Mouse (Mus musculus): ENCODE data around the gene Wdr13. TPM values are rescaled to one million over a fixed set of nuclear protein-coding genes. Genes with fewer than 3 reads are reported as not detected.

Gene Wdr13
- 10.3 and 11.4 TPM in 2 replicates for polyA plus RNA-seq (2015; fragmentation: Nextera tagmentation; extraction: Ambion mirVana)

DNA sequence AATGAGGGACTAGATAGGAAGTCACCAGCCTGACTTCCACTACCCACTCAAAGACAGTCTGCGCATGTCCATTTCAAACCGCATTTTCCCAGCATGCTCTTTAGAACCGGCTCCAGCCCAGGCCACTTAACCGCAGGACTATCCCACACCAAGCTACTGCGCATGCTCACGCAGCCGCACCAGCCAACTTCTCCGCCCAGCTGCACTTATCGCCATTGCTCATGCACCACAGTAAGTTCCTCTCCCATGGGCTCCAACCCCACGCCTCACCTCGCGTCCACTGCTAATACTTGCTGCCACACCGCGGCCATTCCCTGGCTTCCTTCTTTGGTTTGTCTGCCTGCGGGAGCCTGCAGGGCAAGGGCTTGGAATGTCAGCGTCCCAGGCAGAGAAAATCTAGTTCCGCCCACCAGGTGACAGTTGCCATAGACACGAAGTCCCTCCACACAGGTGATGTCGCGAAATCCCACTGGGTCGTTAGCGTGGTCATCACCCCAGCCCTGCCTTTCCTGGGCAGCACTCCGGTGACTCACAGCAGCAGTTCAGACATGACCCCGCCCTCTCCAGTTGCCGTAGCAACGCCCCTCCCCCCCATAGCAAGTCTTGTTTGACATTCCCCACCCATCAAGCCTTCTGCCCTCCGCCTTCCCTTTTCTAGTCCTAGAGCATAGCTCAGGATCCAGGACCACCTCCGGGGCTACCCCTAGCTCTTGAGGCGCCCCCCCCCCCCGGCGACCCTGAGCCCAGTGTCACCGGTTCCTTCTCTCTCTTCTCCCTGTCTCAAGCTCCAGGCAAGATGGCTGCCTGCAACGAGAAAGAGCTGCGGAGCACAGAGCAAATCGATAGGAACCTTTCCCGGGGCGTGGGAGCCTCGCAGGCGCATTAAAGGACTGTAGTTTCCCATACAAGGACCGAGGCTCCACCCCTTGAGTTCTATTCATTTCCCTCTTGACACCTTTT, at the start of gene Wdr13:
TSS of gene Wdr13 (minus strand) at position 876 of the 960 bp plus-strand sequence.

GRCm38 (mm10) chrX:8175504-8176385, 43.1 kb upstream of the Wdr13 start, which contains the start of gene Tbc1d25:
Tbc1d25 (minus strand) TSS chrX:8176181.

DNA sequence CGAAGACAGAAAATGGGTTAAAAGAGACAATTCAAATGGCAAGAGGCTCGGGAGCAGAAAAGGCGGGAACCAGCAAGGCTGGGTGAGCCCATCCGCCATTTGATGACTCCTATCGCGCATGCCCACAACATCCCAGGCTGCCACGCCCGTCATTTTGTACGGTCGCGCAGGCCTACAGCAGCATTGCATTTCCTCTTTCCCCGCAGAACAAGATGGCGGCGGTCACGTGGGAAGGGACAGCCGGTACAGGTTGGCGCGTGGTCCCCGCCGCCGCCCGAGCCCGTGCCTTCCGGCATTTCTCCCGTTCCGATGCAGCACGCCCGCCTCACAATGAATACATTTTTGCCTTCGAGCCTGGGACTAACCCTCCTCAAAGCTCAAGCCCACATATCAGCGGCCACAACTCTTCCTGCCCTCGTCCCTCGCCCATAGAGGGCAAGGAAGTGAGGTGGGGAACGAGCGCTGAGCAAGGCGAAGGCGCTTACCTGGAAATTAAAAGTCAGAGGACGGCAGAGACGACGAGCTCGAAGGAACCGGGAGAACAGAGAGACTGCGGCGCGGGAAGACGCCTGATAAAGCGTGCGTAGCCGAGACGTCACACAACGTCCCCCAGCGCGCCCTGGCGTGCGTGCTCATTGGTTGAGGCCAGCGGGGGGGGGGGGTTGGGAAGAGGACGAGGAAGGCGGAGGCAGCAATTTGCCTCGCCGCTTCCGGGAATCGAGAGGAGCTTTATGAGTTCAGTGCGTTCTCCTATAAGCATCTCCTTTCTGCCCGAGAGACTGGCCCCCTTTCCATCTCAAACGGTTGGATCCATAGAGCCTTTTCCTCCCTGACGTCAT, 12.7 kb upstream of the Wdr13 start, which contains the start of gene Rbm3:
TSS of gene Rbm3 (minus strand) at position 728 of the 839 bp plus-strand sequence.

DNA sequence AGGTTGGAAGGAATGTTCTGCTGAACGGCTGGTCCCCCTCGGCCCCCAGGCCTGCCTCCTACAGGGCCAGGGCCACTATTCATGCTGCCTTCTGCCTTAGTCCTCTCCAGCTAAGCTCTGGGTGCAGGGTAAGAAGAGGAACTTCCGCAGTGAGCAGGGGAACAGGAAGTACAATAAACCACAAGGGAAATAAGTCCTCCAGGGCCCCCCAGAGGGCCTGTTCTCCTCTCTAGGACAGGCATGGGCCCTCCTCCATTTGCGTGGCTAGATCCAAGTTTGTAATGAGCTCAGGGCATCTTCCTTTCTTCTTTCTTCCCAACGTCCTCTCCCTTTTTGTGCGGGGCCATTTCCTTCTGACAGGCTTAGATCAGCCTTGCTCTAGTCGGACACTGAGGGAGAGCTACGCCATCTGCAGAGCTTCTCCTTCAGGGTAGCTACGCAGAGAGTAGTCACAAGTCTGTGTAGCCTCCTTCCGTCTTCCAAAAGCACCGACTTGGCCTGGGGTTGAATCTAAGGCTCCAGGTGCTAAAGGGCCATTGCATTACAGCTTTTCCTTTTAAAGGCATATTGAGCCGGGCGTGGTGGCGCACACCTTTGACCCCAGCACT, 42.2 kb downstream of the Wdr13 start, which contains the start of gene Was:
TSS of gene Was (minus strand) at position 153 of the 608 bp plus-strand sequence.

GRCm38 (mm10) chrX:8074430-8075014, 58.2 kb downstream of the Wdr13 start, which contains the start of gene Suv39h1:
Suv39h1 (minus strand) TSS chrX:8074760.

Other genes starting within 250 kb of the Wdr13 start
- gene Slc35a2, start 248.9 kb downstream of the Wdr13 start, polyA plus RNA-seq (2015; fragmentation: Nextera tagmentation; extraction: Ambion mirVana): 16.1 and 22.3 TPM in 2 replicates
- gene Pqbp1, start 233.6 kb downstream of the Wdr13 start, polyA plus RNA-seq (2015; fragmentation: Nextera tagmentation; extraction: Ambion mirVana): 50.7 and 56.9 TPM in 2 replicates
- 93.9 and 99.0 TPM in 2 replicates for gene Timm17b, start 233.5 kb downstream of the Wdr13 start, polyA plus RNA-seq (2015; fragmentation: Nextera tagmentation; extraction: Ambion mirVana)
- not detected in 2 replicates for gene Gm10491, start 225.1 kb downstream of the Wdr13 start, polyA plus RNA-seq (2015; fragmentation: Nextera tagmentation; extraction: Ambion mirVana)
- gene Gm10490, start 223.3 kb downstream of the Wdr13 start, polyA plus RNA-seq (2015; fragmentation: Nextera tagmentation; extraction: Ambion mirVana): not detected in 2 replicates
- 0.06 and 0.21 TPM in 2 replicates for gene Pcsk1n, start 213.1 kb downstream of the Wdr13 start, polyA plus RNA-seq (2015; fragmentation: Nextera tagmentation; extraction: Ambion mirVana)
- gene Eras, start 204.3 kb downstream of the Wdr13 start, polyA plus RNA-seq (2015; fragmentation: Nextera tagmentation; extraction: Ambion mirVana): not detected in 2 replicates
- 5.4 and 5.6 TPM in 2 replicates for gene Hdac6, start 185.0 kb downstream of the Wdr13 start, polyA plus RNA-seq (2015; fragmentation: Nextera tagmentation; extraction: Ambion mirVana)
- 0.66 and 0.77 TPM in 2 replicates for gene Gata1, start 154.8 kb downstream of the Wdr13 start, polyA plus RNA-seq (2015; fragmentation: Nextera tagmentation; extraction: Ambion mirVana)
- gene Glod5, start 114.4 kb downstream of the Wdr13 start, polyA plus RNA-seq (2015; fragmentation: Nextera tagmentation; extraction: Ambion mirVana): not detected in 2 replicates
- gene Suv39h1, start 58.1 kb downstream of the Wdr13 start, polyA plus RNA-seq (2015; fragmentation: Nextera tagmentation; extraction: Ambion mirVana): 9.1 and 10.1 TPM in 2 replicates
- 0.35 and 0.71 TPM in 2 replicates for gene Was, start 42.4 kb downstream of the Wdr13 start, polyA plus RNA-seq (2015; fragmentation: Nextera tagmentation; extraction: Ambion mirVana)
- gene Rbm3, start 13.0 kb upstream of the Wdr13 start, polyA plus RNA-seq (2015; fragmentation: Nextera tagmentation; extraction: Ambion mirVana): 308 and 398 TPM in 2 replicates
- 3.9 and 4.3 TPM in 2 replicates for gene Tbc1d25, start 43.3 kb upstream of the Wdr13 start, polyA plus RNA-seq (2015; fragmentation: Nextera tagmentation; extraction: Ambion mirVana)
- gene Ebp, start 60.6 kb upstream of the Wdr13 start, polyA plus RNA-seq (2015; fragmentation: Nextera tagmentation; extraction: Ambion mirVana): 16.0 and 23.1 TPM in 2 replicates
- 4.0 and 4.2 TPM in 2 replicates for gene Porcn, start 73.6 kb upstream of the Wdr13 start, polyA plus RNA-seq (2015; fragmentation: Nextera tagmentation; extraction: Ambion mirVana)
- gene Ftsj1, start 119.5 kb upstream of the Wdr13 start, polyA plus RNA-seq (2015; fragmentation: Nextera tagmentation; extraction: Ambion mirVana): 17.2 and 17.9 TPM in 2 replicates
- gene Slc38a5, start 138.2 kb upstream of the Wdr13 start, polyA plus RNA-seq (2015; fragmentation: Nextera tagmentation; extraction: Ambion mirVana): 0.16 and 0.22 TPM in 2 replicates
- gene Ssxb10, start 194.5 kb upstream of the Wdr13 start, polyA plus RNA-seq (2015; fragmentation: Nextera tagmentation; extraction: Ambion mirVana): not detected in 2 replicates
- gene Ssxb9, start 234.1 kb upstream of the Wdr13 start, polyA plus RNA-seq (2015; fragmentation: Nextera tagmentation; extraction: Ambion mirVana): not detected in 2 replicates

All from skeletal muscle tissue, postnatal 0 days (tissue).